Mouse (Mus musculus) heart, postnatal 0 days (tissue): ENCODE results near the gene Cspg5.

ENCODE experiments used
- CTCF ChIP-seq: IDR thresholded peaks from 2 replicates; pipeline ENCODE4 v1.5.1; 2016; ENCODE audit warnings: antibody characterized with exemption, control low read depth, low read depth
- EP300 ChIP-seq: IDR thresholded peaks from 2 replicates; pipeline ENCODE4 v1.6.1; 2016; ENCODE audit warnings: antibody characterized with exemption, low read depth

GRCm38 (mm10) chr9:110247049-110247448 lies 3.5 kb downstream of the Cspg5 start:
- TF ChIP-seq CTCF (no peak), EP300 (no peak)
